Mouse (Mus musculus): ENCODE data around the gene Tmed10. TPM values are rescaled to one million over a fixed set of nuclear protein-coding genes. Genes with fewer than 3 reads are reported as not detected.

Gene Tmed10
- total and polyA plus RNA-seq, 3 experiments = 60.0 to 211 (median 70.2) TPM

DNA sequence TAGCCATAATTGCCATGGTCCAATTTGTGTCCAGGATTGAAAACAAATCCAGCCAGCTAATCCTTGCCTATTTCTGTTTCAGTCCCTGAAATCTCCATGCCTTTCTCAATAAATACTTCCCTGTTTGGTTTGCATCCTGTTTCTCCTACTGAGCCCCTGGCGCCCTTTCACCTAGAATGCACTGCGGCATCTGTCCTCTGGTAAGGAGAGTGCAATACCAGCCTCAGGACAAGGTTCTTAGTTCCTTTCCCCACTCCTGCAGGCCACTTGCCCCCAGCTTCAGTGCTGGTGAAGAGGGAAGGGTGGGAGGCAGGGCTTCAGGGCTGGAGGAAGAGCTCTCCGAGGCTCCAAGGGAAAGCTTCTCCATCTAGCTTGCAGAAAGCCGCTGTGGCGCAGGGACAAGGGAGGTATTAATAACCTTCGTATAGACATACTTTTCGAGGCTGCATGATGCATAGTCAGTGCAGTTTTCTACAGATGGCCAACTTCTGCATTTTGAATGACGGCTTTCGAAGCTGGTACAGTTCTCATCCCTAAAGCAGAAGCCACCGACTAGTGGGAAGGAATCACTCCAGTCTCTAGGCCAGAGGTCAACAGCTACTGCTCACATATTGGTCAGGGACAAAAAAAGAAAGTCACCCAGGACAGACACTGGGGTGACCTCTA, 10.8 kb upstream of the Tmed10 start:
- Histone ChIP-seq H3K4me1 (ENCODE audit: control insufficient read depth in 1 of 2, insufficient read depth in 2 of 2) (peaks cover 0 to 9% of the 10 kb centered on the region in 2 experiments; a peak in 1 of 4 replicates), H3K9me3 (replicated peaks; ENCODE audit: low read length) (no peaks in the 10 kb centered on the region), H3K4me2 (ENCODE audit: insufficient read depth, low read depth, poor library complexity, severe bottlenecking) (peak overlapping the region; percentile 17), H3K36me3 (replicated peaks in 1 of 2; ENCODE audit: control insufficient read depth in 1 of 2, insufficient read depth in 1 of 2, low read length in 1 of 2) (no peaks in the 10 kb centered on the region), H3K27me3 (replicated peaks) (no peaks in the 10 kb centered on the region), H3K4me3 (replicated peaks in 1 of 3; ENCODE audit: low read depth in 2 of 3, low read length in 2 of 3, poor library complexity in 1 of 3) (no peak overlapping the region), H3K79me2 (replicated peaks; ENCODE audit: control insufficient read depth, extremely low read depth, insufficient read depth, poor library complexity, severe bottlenecking) (no peaks in the 10 kb centered on the region), H3K9ac (ENCODE audit: insufficient read depth, low read depth) (no peak overlapping the region), H3K27ac (ENCODE audit: insufficient read depth, low read depth) (no peak overlapping the region)
- in situ Hi-C loops (cut with MboI; ENCODE audit: low pct_ligation_motif_present, low pct_unique_long_range_greater_than_20kb, low sequenced_read_pairs) = loop anchor here (5.0 kb wide), 1 partner anchor 82 kb away; no protein-coding TSS in a partner anchor
- dilution Hi-C loops (cut with MboI; ENCODE audit: extremely low pct_ligation_motif_present, extremely low pct_unique_long_range_greater_than_20kb, low sequenced_read_pairs) = no loop called here
- TF ChIP-seq PAX5 (IDR thresholded peaks at IDR 0.05; ENCODE audit: low read length) = no peak
- no peak for TF ChIP-seq ZC3H11A (IDR thresholded peaks at IDR 0.05; ENCODE audit: low read depth, low read length)
- no peak for TF ChIP-seq JUN (IDR thresholded peaks at IDR 0.05; ENCODE audit: insufficient read depth, low read depth, low read length)
- TF ChIP-seq POLR2A (IDR thresholded peaks at IDR 0.05; ENCODE audit: low read depth, low read length) = no peak
- no peak for TF ChIP-seq CTCF (conservative IDR thresholded peaks at IDR 0.05 in 1 of 2, IDR thresholded peaks at IDR 0.05 in 1 of 2; ENCODE audit: low read depth in 2 of 2, low read length in 2 of 2)
- TF ChIP-seq MAX (IDR thresholded peaks at IDR 0.05; ENCODE audit: low read length) = no peak
- TF ChIP-seq MAFK (IDR thresholded peaks at IDR 0.05; ENCODE audit: insufficient replicate concordance, low read length) = no peak
- no peak for TF ChIP-seq MXI1 (IDR thresholded peaks at IDR 0.05; ENCODE audit: low read depth, low read length)
- no peak for TF ChIP-seq ZNF384 (IDR thresholded peaks at IDR 0.05; ENCODE audit: low read depth, low read length)
- no peak for TF ChIP-seq RCOR1 (conservative IDR thresholded peaks at IDR 0.05; ENCODE audit: low read depth, low read length)
- TF ChIP-seq HCFC1 (IDR thresholded peaks at IDR 0.05; ENCODE audit: low read depth, low read length) = no peak
- TF ChIP-seq MAZ (IDR thresholded peaks at IDR 0.05; ENCODE audit: low read depth, low read length) = no peak
- no peak for TF ChIP-seq TBP (conservative IDR thresholded peaks at IDR 0.05; ENCODE audit: low read depth, low read length)
- no peak for TF ChIP-seq ZMIZ1 (IDR thresholded peaks at IDR 0.05; ENCODE audit: low read depth, low read length)
- no peak for TF ChIP-seq NELFE (IDR thresholded peaks at IDR 0.05; ENCODE audit: low read depth, low read length)
- DNase-seq (ENCODE audit: extremely low read depth) = no peak

DNA sequence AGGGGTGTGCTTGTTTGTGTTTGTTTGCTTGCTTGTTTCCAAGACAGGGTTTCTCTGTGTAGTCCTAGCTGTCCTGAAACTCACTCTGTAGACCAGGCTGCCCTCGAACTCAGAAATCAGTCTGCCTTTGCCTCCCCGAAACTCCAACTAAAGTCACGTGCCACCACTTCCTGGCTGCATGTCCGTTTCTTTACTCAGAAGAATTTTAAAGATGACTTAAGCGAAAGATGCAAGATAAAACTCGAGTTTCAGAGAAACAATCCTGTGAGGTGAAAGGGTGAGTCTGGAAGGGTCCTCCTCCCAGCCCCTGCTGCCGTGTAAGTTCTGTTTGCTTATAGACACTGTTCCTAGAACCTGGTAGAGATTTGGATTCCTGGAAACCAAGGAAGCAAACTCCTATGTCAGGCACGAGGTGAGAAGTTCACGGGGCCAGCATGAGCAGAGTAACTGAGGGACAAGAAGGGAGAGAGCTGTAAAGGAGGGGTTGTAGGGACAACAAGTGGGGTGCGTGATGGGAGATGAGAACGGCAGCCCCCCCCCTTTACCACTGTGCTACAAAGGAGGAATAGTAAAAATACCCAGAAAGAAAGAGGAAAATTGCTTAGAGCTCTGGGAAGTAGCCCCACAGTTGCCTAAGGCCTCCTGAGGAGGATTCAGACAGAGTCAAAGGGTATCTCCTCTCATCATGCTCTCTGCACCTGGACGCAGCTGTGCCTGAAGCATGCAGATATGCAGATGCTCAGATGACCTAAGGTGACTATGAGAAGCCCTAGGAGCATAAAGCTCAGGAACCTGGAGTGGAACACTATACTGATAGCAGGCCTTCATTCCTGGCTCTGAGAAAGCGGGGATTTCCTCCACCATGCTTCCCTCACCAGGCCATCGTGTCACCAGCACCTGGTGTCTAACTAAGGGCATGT, 8.4 kb upstream of the Tmed10 start:
- in situ Hi-C loops (cut with MboI; ENCODE audit: low pct_ligation_motif_present, low pct_unique_long_range_greater_than_20kb, low sequenced_read_pairs) = no loop called here
- Histone ChIP-seq H3K27me3 (replicated peaks) (no peaks in the 10 kb centered on the region), H3K36me3 (replicated peaks in 1 of 2; ENCODE audit: control insufficient read depth in 1 of 2, insufficient read depth in 1 of 2, low read length in 1 of 2) (no peaks in the 10 kb centered on the region), H3K79me2 (replicated peaks; ENCODE audit: control insufficient read depth, extremely low read depth, insufficient read depth, poor library complexity, severe bottlenecking) (no peaks in the 10 kb centered on the region), H3K4me3 (replicated peaks in 1 of 3; ENCODE audit: low read depth in 2 of 3, low read length in 2 of 3, poor library complexity in 1 of 3) (no peak overlapping the region), H3K4me1 (ENCODE audit: control insufficient read depth in 1 of 2, insufficient read depth in 2 of 2) (peaks cover 0 to 9% of the 10 kb centered on the region in 2 experiments; a peak in 1 of 4 replicates), H3K4me2 (ENCODE audit: insufficient read depth, low read depth, poor library complexity, severe bottlenecking) (no peak overlapping the region), H3K27ac (ENCODE audit: insufficient read depth, low read depth) (no peak overlapping the region), H3K9me3 (replicated peaks; ENCODE audit: low read length) (no peaks in the 10 kb centered on the region), H3K9ac (ENCODE audit: insufficient read depth, low read depth) (no peak overlapping the region)
- no peak for TF ChIP-seq USF2 (conservative IDR thresholded peaks at IDR 0.05; ENCODE audit: low read depth, low read length)
- no peak for TF ChIP-seq EP300 (IDR thresholded peaks at IDR 0.05; ENCODE audit: low read length)
- peak; percentile 47 for TF ChIP-seq BHLHE40 (IDR thresholded peaks at IDR 0.05; ENCODE audit: low read depth, low read length)
- dilution Hi-C loops (cut with MboI; ENCODE audit: extremely low pct_ligation_motif_present, extremely low pct_unique_long_range_greater_than_20kb, low sequenced_read_pairs) = no loop called here
- DNase-seq (ENCODE audit: extremely low read depth) = no peak

Data from CH12.LX (cell line).